Mouse (Mus musculus): Measurements from ENCODE around the gene 9130230L23Rik.
A peak's percentile ranks its signal among the peaks of the same experiment; 100 is the strongest.

Gene 9130230L23Rik

DNA sequence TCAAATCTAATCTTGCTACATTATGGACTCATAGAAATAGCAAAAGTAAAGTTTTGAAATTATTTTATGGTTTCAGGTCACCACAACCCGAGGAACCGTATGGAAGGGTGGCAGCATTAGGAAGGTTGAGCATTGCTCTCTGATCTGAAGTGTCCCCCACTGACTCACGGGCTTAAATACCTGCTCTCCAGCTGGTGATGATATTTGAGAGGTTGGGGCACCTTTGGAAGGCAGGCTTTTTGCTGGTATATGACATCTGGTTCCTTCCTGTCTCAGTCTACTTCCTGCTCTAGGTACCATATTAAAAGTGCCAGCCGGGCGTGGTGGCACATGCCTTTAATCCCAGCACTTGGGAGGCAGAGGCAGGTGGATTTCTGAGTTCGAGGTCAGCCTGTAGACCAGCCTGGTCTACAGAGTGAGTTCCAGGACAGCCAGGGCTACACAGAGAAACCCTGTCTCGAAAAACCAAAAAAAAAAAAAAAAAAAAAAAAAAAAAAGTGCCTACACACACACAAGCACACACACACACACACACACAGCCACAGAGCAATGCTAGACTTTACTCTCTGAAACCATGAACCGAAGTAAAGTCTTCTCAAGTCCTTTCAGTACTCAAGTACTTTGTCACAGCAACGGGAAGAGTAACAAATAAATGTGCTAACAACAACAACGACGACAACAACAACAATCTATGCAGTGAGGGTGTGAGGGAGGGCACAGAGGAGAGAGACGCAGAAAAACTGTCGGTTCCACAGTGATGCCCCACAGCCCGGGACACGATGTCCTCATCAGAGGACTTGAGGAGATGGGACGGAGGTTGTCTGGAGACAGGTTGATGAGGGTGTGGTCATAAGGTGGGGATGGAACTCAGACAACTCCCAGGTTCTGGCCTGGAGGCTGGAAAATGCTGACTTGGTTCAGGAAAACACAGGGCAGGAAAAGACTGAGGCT lies 49.7 kb downstream of the 9130230L23Rik start:
- no peak for DNase-seq (ENCODE audit: low spot score)

DNA sequence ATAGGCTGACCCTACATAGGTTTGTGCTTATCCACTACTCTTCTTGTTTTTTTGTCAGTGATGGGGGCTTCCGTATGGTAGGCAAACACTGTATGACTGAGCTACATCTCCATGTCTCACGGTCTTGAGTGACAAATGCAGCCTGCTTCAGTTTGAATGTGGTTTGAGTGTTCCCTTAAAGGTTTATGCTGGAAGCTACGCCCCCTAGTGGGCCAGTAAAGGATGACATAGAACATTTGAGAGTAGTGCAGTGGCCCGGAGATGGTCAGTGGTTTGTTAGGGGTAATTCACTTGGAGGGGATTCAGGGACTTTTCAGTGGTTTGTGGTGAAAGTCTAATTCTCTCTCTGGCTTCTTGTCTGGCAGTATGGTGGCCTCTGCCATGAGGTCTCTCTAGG lies 52.6 kb downstream of the 9130230L23Rik start:
- peak; percentile 41 for DNase-seq (ENCODE audit: low spot score)

DNA sequence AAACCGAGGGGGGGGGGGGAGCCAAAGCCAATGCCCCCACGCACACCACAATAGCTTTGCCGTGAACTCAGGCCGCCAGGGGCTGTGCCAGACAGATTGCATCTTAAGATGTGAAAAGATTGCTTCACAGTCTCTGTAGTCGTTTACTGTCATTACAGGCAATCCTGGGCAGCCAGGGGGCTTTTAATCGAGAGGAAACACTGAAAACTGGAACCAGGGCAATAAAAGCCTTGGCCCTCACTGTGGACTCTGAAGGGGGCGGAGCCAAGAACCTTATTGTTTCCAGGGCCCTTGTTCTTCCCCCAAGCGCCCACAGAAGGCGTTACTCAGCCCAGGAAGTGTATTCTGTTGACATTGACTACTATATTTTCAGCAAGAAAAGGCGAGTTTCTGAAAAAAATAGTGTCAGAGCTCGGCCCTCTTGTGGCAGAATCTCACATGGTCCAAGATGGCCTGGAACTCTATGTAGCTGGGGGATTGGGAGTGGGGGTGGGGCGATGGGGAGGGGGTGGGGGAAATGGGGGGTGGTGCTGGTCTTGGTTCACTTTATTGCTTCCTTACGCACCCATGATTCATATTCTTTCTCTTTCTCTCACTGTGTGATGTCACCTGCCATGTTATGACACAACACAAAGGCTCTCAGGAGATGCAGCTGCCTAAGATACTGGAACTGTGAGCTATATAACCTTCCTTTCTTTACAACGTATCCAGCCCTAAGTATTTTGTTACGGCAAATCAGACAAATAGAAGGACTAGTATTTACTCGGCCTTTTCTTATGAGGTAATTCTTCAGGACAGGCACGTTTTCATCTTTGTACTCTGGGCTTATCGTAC lies 53.2 kb downstream of the 9130230L23Rik start:
- DNase-seq (ENCODE audit: low spot score), result peak; percentile 82

DNA sequence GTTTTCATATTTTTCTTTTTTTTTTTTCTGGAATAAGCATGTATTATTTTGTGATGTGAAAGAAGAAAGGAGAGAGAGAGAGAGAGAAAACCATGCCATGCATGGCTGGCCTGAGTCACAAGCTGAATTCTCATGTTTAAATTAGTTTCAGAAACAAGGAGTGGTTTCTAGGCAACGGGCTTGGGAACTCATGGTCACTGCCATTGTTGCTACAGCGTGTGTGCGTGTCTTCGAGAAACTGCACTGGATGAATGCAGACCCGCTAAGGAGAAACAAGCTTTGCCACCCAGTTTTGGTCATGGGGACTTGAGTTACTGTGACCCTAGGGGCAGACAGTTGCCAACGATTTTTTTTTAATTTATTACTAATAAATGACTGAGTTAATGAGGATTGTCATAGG lies 53.8 kb downstream of the 9130230L23Rik start:
- DNase-seq (ENCODE audit: low spot score), result peak; percentile 86

DNA sequence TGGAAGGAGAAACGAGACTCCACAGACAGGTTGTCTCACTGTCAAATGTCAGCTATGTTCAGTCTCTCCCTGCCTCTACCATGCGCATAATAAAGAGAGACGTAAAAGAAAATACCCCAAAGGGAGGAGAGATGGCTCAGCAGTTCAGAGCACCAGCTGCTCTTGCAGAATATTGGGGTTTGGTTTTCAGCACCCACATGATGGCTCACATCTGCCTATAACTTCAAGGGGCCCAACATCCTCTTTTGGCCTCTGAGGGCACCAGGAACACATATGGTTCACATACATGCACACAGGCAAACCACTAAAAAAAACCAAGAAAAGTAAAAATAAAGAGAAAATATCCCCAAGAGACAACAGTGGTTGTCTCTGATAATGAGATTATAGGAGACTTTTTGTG lies 54.3 kb downstream of the 9130230L23Rik start:
- DNase-seq (ENCODE audit: low spot score), result no peak

DNA sequence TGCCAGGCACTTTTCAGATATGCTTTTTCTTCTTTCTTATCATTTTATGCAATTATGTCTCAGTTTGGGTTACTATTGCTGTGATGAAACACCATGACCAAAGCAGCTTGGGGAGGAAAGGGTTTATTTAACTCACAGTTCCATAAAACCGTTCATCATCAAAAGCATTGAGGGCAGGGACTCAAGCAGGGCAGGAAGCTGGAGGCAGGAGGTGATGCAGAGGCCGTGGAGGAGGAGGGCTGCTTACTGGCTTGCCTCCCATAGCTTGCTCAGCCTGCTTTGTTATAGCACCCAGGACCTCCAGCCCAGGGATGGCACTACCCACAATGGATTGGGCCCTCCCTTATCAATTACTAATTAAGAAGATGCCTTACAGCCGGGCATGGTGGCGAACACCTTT lies 62.9 kb downstream of the 9130230L23Rik start:
- DNase-seq (ENCODE audit: low spot score), result no peak

DNA sequence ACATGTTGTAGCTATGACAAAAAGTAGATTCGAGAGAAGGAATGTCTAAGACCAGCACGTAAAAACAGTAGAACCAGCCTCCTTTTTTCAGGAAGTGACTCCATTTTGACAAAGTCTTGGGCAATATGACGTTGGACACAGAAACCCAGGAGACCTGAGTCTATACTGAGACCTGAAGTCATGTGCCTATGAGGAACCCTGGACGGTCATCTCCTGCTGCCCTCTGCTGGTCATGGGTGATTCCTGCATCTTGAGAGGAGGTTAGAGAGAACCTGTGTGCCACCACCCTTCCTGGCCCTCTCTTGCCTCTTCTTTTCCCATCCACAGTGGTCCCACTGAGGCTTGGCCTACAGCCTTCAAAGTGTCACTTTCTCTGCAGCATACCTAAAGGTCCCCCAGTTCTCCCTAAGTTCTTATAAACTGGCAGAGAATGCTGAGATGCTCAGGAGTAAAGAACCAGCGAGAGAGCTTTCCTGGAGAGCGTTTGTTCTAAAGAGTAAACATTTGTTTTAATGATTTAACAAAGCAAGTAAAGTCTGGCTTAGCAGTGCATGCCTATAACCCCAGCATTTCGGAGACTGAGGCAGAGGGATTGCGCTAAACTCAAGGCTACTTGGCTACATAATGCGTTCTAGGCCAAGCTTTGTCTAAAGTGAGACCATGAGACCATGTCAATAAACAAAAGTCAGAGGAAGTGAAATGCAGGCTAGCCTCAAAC lies 65.9 kb downstream of the 9130230L23Rik start:
- peak; percentile 92 for DNase-seq (ENCODE audit: low spot score)

DNA sequence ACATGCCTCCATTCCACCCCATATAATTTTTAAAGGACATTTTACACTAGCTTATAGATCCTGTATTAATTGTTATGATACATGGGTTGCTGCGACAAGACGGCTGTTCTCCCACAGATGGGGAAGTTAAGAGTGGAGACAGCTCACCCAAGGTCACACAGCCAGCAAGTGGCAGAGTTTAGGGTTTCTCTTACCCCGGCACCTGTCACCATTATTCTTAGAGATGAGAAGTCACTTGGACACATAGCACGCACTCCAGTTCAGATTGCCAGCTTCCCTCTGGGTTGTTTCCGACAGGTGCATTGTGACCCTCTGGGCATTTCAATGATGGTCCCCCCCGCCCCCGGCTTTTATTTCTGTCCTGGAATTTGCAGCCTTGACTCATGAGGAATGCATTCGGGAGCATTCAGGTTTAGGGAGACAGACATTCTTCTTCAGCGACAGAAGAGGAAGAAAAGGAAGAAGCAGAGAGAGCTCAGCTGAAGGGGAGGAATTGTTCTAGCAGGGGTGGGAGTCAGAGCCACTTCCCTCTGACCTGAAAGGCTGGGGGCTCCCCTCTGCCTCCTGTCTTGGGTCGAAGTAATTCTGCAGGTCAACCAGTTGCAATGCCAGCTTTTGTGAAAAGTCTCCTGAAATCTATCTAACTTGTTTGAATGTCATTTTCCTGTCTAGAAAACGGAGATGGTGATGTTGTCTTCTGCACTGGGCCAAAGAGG lies 66.9 kb downstream of the 9130230L23Rik start:
- no peak for DNase-seq (ENCODE audit: low spot score)

DNA sequence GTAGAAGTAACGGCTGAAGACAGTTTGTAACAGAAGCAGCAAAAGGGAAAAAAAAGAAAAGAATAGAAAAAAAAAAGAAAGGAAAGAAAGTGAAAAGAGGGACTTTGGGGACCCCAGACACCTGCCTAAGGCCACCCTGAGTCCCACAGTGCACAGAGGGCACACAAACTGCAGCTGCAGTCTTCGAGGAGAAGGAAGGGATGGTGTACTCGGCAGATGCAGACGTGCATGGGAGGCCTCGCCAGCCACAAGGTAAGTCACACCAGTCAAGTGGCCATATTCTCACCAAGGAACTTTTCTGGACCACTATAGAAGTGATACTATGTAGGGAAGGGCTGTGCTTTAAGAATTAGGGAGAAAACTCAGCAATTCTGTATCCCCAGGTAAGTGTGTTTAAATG lies 69.3 kb downstream of the 9130230L23Rik start, which contains the start of gene Chrna9:
Gene Chrna9, plus strand, starts transcription at position 139 of the 400 bp plus-strand sequence.
- DNase-seq (ENCODE audit: low spot score), result no peak

DNA sequence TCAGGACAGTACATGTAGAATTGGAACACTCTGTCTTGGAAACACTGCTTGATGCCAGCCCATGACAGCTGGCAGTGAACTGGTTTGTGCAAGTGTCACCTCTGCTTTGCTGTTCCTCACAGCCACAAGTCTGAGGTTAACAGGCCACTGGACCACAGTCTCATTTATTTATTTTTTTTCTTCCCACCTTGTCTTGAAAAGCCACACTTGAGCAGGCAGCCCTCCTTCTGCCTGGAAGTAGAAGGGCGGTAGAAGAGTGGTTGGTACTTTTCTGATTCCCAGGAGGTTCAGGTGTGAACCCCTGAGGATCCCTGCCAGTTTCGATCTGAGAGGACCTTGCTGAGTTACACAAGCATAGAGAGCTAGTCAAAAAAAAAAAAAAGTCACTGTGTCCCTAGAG lies 70.3 kb downstream of the 9130230L23Rik start:
- DNase-seq (ENCODE audit: low spot score), result no peak

DNA sequence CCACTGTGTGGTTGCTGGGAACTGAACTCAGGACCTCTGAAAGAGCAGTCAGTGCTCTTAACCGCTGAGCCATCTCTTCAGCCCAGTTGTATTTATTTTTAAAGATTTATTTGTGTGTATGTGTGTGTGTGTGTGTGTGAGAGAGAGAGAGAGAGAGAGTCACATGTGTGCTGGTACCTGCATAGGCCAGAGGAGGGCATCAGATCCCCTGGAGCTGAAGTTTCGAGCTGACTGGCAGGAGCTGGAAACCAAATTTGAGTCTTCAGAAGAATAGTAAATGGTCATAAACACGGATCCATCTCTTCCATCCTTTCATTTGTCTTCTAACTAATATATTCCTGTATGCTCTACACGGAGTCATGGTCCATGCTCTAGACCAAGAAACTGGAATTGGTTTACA lies 70.8 kb downstream of the 9130230L23Rik start:
- no peak for DNase-seq (ENCODE audit: low spot score)

DNA sequence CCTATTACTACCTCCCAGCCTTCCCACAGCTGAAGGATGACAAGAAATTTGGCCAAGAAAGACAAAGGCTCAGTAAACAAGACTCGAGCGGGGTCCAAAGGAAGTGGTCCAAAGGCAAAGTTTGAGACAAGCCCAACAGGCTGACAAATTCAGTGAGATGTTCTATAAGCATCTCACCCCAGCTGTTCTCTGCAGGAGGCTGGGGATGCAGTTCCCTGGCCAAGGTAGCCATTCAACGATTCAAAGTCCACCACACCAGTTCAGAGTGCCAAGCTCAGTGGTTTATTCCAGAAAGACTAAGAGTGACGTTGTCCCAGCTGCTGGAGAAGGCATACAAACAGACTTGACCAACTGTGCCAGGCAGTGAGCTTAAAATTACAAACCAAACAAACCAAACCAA lies 73.9 kb downstream of the 9130230L23Rik start:
- no peak for DNase-seq (ENCODE audit: low spot score)
